Mouse (Mus musculus) lung, embryonic 14.5 days (tissue): ENCODE measurements at regions not wholly inside any gene's neighbourhood (a gene's known extent, or its start where the extent isn't known, plus 50 kb on each side); places are given as distances from the start of the nearest gene placed in this dataset.
"Not testable (repeated sequence)": the region's sequence is repeated elsewhere in the genome, so short reads cannot be mapped to it uniquely, and the experiment has no call there.

Source experiments
- ATAC-seq: fragments of 200-750 bp; cut with Nextera tagmentation; 2 replicates; pipeline ENCODE4 v1.8.0; 2017; ENCODE audit warnings: mild to moderate bottlenecking, moderate TSS enrichment, moderate library complexity; ENCODE audit not compliant: insufficient read depth
- DNase-seq: peaks from one replicate; pipeline ENCODE4 v3.0.0-alpha.2; 2015
- H3K27ac ChIP-seq: fragments of 300-500 bp; sonication (generic); 2 replicates; pipeline ENCODE4 v1.5.1; 2014; ENCODE audit warnings: low read depth, mild to moderate bottlenecking, moderate library complexity
- H3K27me3 ChIP-seq: fragments of 300-500 bp; sonication (generic); 2 replicates; pipeline ENCODE4 v1.6.1; 2014; ENCODE audit warnings: low read length, control low read depth; ENCODE audit not compliant: insufficient read depth
- H3K36me3 ChIP-seq: fragments of 300-500 bp; sonication (generic); 2 replicates; pipeline ENCODE4 v1.6.1; 2014; ENCODE audit warnings: control low read depth; ENCODE audit not compliant: insufficient read depth
- H3K4me1 ChIP-seq: fragments of 300-500 bp; sonication (generic); 2 replicates; pipeline ENCODE4 v1.6.1; 2014; ENCODE audit warnings: antibody characterized with exemption, control low read depth; ENCODE audit not compliant: insufficient read depth
- H3K4me2 ChIP-seq: fragments of 300-500 bp; sonication (generic); 2 replicates; pipeline ENCODE4 v1.6.1; 2014; ENCODE audit warnings: mild to moderate bottlenecking
- H3K4me3 ChIP-seq: fragments of 300-500 bp; sonication (generic); 2 replicates; pipeline ENCODE4 v1.5.1; 2014; ENCODE audit warnings: low read depth, low read length
- H3K9ac ChIP-seq: fragments of 300-500 bp; sonication (generic); 2 replicates; pipeline ENCODE4 v1.6.1; 2014
- H3K9me3 ChIP-seq: fragments of 300-500 bp; sonication (generic); 2 replicates; pipeline ENCODE4 v1.6.1; 2016; ENCODE audit warnings: low read depth, low read length, control low read depth
- CTCF ChIP-seq: IDR thresholded peaks from 2 replicates; pipeline ENCODE4 v1.5.1; 2016; ENCODE audit warnings: antibody characterized with exemption, low read depth
- WGBS: fragments of 180-500 bp; shearing (Covaris S2); extraction: QIAGEN DNeasy Blood & Tissue Kit; methylation state at CpG from one replicate; pipeline ENCODE4 v1.1.7; 2014; 5-methylcytosine and 5-hydroxymethylcytosine counted together

GRCm38 (mm10) chr7:111174393-111175124, 91.7 kb upstream of the Eif4g2 start:
- Histone ChIP-seq H3K4me2 (no peak overlapping the region), H3K9me3 (no peaks in the 10 kb centered on the region), H3K36me3 (no peaks in the 10 kb centered on the region), H3K27me3 (no peaks in the 10 kb centered on the region), H3K9ac (no peak overlapping the region), H3K4me1 (peaks cover 3% of the 10 kb centered on the region; the same call in 1 of the 2 replicates), H3K4me3 (no peak overlapping the region), H3K27ac (no peak overlapping the region)
- DNase-seq (peak; percentile 49), ATAC-seq (peak; percentile 64)
- no peak for TF ChIP-seq CTCF
- 55% methylated on average over 9 of the region's 9 CpGs for WGBS

GRCm38 (mm10) chr7:111172061-111172460, 89.2 kb upstream of the Eif4g2 start:
- no peak overlapping the region for H3K4me3 ChIP-seq
- H3K9ac ChIP-seq, result no peak overlapping the region
- ATAC-seq (no peak), DNase-seq (no peak)
- 81% methylated on average over 2 of the region's 2 CpGs for WGBS
- no peak overlapping the region for H3K4me2 ChIP-seq
- H3K9me3 ChIP-seq, result no peaks in the 10 kb centered on the region
- no peaks in the 10 kb centered on the region for H3K4me1 ChIP-seq
- no peak overlapping the region for H3K27ac ChIP-seq
- H3K27me3 ChIP-seq, result no peaks in the 10 kb centered on the region
- H3K36me3 ChIP-seq, result no peaks in the 10 kb centered on the region
- TF ChIP-seq CTCF, result no peak

GRCm38 (mm10) chr7:111168546-111169233, 85.9 kb upstream of the Eif4g2 start:
- WGBS, result 90% methylated on average over 3 of the region's 3 CpGs
- not testable (repeated sequence) for H3K9me3 ChIP-seq, H3K27me3 ChIP-seq, H3K27ac ChIP-seq, ATAC-seq, H3K9ac ChIP-seq, H3K4me3 ChIP-seq, H3K4me2 ChIP-seq, H3K36me3 ChIP-seq, H3K4me1 ChIP-seq, DNase-seq

- H3K4me3 ChIP-seq, result no peak overlapping the region
- H3K4me1 ChIP-seq, result no peaks in the 10 kb centered on the region
- no peaks in the 10 kb centered on the region for H3K36me3 ChIP-seq
- no peaks in the 10 kb centered on the region for H3K9me3 ChIP-seq
- H3K27me3 ChIP-seq, result no peaks in the 10 kb centered on the region
- no peak overlapping the region for H3K9ac ChIP-seq
- ATAC-seq (no peak), DNase-seq (no peak)
- H3K4me2 ChIP-seq, result no peak overlapping the region
- WGBS, result 83% methylated on average over 3 of the region's 3 CpGs
- no peak overlapping the region for H3K27ac ChIP-seq
- no peak for TF ChIP-seq CTCF
Observed at GRCm38 (mm10) chr7:111164994-111165393, 82.2 kb upstream of the Eif4g2 start.

GRCm38 (mm10) chr7:111164276-111164675, 81.4 kb upstream of the Eif4g2 start:
- DNase-seq (peak; percentile 17), ATAC-seq (no peak)
- no peaks in the 10 kb centered on the region for H3K36me3 ChIP-seq
- H3K4me3 ChIP-seq, result no peak overlapping the region
- H3K4me1 ChIP-seq, result no peaks in the 10 kb centered on the region
- H3K9me3 ChIP-seq, result no peaks in the 10 kb centered on the region
- H3K27ac ChIP-seq, result no peak overlapping the region
- no peak overlapping the region for H3K4me2 ChIP-seq
- H3K9ac ChIP-seq, result no peak overlapping the region
- no peaks in the 10 kb centered on the region for H3K27me3 ChIP-seq
- WGBS, result 63% methylated on average over 3 of the region's 3 CpGs
- TF ChIP-seq CTCF, result no peak

GRCm38 (mm10) chr7:111163861-111164260, 81.0 kb upstream of the Eif4g2 start:
- H3K27me3 ChIP-seq, result no peaks in the 10 kb centered on the region
- WGBS, result 39% methylated on average over 3 of the region's 3 CpGs
- H3K36me3 ChIP-seq, result no peaks in the 10 kb centered on the region
- TF ChIP-seq CTCF, result peak; percentile 45
- H3K4me2 ChIP-seq, result no peak overlapping the region
- DNase-seq, result no peak
- no peak overlapping the region for H3K4me3 ChIP-seq
- H3K9ac ChIP-seq, result no peak overlapping the region
- H3K4me1 ChIP-seq, result no peaks in the 10 kb centered on the region; the same call in 1 of the 2 replicates
- no peak for ATAC-seq
- H3K27ac ChIP-seq, result no peak overlapping the region
- no peaks in the 10 kb centered on the region for H3K9me3 ChIP-seq

- Histone ChIP-seq H3K4me3 (no peak overlapping the region), H3K27me3 (no peaks in the 10 kb centered on the region), H3K4me1 (no peaks in the 10 kb centered on the region; the same call in 1 of the 2 replicates), H3K9ac (no peak overlapping the region), H3K36me3 (no peaks in the 10 kb centered on the region), H3K4me2 (no peak overlapping the region), H3K27ac (no peak overlapping the region), H3K9me3 (no peaks in the 10 kb centered on the region)
- DNase-seq (no peak), ATAC-seq (no peak)
- TF ChIP-seq CTCF, result no peak
- WGBS, result 79% methylated on average over 8 of the region's 8 CpGs
Observed at GRCm38 (mm10) chr7:111163321-111163720, 80.5 kb upstream of the Eif4g2 start.
